Mouse (Mus musculus) left cerebral cortex, adult 9 months (tissue): ENCODE measurements at regions not wholly inside any gene's neighbourhood (a gene's known extent, or its start where the extent isn't known, plus 50 kb on each side); places are given as distances from the start of the nearest gene placed in this dataset.

Experiments used
- DNase-seq, 2 experiments: peaks; one replicate each; pipeline ENCODE4 v3.0.0; 2022; ENCODE audit warnings: low spot score in 2 of 2

DNA sequence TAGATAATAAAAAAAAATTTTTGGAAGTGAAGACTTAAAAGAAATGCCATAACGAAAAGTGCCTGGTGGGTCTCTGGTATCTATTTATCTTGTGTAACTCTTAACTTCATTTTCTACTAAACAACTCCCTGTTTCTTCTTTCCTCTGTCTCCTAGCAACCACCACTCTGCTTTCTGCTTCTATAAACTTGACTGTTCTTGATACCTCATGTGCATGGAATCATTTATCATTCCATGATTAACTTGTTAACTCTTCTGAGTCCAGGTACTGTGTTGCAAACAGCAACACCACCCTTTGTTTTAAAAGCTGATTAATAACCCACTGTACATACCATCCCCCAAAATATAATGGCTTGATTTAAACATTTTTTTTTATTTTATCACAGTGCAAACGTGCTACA is 325.0 kb downstream of the Mettl4 start:
- DNase-seq, result no peak

DNA sequence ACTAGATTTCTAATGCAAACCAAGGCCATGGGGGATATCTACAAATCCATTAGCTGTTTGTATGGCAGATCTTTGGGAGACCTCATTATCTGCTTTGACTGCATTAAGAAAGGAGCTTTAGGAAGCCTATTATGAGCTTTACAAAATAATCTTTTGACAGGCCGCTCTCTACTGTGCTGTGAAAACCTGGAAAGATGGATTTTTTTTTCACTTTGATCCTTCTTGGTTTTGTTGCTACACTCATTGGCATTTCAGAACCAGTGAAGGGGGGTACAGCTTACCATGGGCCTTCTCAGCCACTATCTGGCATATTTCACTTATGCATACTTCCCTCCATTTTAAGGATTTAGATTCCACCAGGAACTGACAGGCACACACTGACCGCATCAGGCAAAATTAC is 366.8 kb downstream of the Mettl4 start:
- DNase-seq, result no peak

DNA sequence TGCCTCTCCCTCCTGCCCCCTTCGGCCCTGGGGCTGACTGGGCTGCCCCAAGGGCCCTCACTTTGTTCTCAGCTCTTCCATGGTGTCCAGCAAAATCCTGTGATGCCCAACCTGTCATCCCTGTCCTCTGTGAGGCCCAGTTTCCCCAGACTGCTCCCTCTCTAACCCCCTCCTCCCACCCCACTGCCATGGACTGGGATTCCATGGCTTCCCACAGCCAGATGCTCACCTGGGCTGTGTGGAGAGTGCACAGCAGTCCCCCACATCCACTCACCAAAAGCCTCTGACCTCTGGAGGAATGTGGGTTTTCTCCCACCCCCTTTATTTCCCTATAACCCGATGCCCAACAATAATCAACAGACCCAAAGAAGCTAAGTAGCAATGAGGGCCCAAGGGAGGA is 414.1 kb downstream of the Mettl4 start:
- no peak for DNase-seq

DNA sequence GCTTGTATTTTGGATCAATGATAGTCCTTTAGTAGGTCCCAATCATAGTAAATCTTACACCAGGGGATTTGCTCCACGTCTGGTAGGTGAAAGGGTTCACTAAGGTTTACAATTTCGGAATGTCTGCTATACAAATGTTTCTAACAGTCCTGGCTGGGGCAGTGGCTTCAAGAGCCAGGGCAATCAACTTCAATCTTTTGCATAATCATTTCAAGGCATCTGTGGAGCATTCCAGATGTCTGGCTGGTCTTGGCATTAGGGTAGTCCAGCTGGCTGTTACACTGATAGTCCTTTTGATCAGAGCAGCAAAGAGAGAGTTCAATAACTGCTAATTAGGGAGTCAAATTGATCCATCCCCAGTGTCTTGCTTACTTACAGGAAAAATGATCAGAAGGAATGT is 423.6 kb downstream of the Mettl4 start:
- DNase-seq, result no peak

DNA sequence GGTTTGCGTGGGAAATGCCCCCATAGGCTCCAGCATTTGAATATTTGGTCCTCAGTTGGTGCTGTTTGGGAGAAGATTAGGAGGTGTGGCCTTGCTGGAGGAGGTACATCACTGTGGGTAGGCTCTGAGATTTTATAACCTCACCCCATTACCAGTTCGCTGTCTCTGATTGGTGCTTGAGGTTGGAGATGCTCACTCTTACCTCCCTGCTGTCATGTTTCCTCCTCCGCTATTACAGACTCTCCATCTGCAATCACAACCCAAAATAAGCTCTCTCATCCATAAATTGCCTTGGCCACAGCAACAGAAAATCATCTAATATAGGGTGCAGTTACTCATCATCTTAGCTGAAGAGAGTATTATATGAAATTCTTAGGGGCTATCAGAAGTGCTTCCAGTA is 458.6 kb downstream of the Mettl4 start:
- no peak for DNase-seq

DNA sequence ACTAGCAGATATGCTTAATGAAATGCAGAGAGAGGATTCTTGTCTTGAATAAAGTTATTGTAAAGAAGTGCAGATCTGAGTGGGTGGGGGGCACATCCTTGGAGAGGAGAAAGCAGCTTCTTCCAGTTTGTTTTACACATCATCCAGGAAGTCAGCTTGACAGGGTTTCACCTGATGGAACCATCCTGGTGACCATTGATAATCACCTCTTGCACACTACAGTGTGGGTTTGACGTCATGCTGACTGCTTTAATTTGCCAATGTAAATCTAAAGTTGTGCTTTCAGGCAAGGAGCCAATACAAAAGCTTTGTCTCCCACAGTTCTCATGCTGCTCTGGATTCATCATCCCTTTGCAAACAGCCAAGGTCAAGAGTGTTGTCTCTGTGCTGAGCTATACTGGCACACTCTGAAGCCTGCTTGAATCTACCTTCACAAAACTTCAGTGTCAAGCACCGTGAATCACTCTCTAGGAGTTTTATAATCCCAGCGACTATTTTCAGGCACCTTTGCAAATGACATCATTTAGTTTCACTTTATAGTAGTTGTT is 462.1 kb downstream of the Mettl4 start:
- DNase-seq, result no peak

DNA sequence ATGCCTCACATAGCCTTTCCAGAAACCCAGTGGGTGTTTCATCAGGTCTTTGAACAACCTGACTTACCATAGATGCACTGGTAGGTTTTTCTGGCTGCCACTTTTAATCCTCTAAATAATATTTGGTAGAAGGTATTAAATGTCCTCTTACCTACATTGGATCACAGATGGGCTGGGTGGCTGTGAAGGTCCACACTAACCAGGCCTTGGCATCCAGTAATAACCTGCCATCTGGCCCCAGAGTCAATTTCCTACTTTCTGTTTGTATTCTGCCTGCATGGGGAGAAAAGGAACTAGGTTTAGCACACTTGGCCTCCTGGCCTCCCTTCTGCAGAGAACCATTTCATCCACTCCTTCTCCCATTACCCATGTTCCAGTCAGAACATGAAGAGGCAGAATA is 473.0 kb downstream of the Mettl4 start:
- no peak for DNase-seq

DNA sequence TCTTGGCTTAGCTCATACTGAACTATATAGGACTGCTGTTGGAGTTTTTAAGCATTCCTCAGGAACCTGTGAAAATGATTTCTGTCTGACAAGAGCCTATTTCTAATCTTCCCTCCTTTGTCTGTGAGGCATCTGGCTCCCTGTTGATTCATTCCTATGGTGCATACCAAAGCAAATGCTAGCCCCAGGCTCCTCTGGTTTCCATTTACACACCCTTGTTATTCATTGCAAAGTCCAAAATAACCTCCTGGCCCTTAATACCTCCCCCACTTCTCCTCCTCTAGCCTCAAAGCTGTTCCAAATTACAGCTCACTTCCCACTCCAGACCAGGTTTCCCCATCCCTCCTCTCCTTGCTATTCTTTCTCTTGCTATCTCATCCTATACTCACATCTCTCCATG is 480.1 kb downstream of the Mettl4 start:
- DNase-seq, result no peak

DNA sequence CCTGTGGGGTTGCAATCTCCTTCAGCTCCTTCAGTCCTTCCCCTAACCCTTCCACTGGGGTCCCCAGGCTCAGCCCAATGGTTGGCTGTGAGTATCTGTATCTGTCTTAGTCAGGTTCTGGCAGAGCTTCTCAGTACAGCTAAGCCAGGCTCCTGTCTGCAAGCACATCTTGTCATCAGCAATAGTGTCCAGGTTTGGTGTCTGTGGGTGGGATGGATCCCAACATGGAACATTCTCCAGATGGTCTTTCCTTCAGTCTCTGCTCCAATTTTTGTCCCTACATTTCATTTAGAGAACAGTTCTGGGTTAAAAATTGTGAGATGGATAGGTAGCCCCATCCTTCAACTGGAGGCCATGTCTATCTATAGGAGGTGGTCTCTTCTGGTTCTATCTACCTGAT is 494.2 kb downstream of the Mettl4 start:
- DNase-seq, result peak; percentile 28 to 54

DNA sequence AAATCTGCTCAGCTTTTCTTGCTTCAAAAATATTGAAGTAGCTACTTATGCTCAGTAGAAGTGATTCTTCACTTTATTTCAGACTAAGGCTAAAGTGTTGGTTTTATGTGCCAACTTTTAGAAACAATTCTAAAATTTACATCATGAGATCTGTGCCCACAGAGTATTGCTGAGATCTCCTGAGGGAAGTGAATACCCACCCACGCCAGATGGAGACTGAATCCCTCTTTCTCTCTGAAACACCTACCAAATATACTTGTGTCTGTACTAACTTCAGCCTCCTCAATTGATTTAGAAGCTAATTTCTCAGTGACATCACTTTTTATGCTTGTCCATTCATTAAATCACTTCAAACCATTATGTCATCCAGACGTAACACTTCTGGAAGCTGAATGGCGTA is 495.0 kb downstream of the Mettl4 start:
- DNase-seq, result peak; percentile 55 to 72

DNA sequence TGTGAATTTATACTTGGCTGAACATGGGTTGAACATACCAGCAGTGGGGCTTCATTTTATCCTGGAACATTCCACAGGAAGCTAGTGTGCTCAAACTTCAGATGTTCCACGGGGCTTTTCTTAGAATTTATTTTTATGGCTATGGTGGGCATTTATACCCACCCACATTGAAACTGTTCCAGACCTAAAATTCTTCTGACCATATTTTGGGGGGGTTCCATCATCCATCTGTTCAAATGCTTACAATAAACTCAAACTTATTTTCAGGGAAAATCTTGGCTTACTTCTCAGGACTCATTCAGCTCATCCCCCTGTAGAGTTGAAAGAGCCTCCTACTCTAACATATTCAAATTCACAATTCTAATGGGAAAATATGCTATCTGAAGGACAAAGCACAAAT is 506.0 kb downstream of the Mettl4 start:
- DNase-seq, result peak in 1 of 2 experiments; percentile 4

DNA sequence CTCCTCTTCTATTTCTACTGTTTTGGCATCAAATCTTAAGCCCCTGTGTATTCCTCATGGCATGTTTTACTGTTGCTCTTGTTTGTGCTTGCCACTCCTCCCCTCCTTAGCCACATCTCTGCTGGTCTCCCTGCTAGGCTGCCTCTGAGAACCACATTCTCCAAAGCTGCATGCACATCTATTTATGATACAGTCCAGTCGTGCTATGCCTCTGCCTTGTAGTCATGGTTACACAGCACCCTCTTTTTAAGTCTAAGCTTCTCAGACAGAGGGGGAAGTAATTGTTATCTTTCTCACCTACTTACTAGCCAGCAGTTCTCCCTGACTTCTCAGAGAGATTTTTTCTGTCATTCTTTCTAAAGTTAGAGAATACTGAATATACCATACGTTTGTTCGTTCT is 523.7 kb downstream of the Mettl4 start:
- DNase-seq, result peak; percentile 26 to 32
